Mouse (Mus musculus) frontal cortex, postnatal 36 days (tissue): Measurements from ENCODE around the gene Ppm1m.

Experiments
- DNase-seq, 2 experiments: peaks; one replicate each; pipeline ENCODE4 v3.0.0; 2022; ENCODE audit warnings: low spot score in 2 of 2

The Ppm1m gene

GRCm38 (mm10) chr9:106199535-106200272, at the start of gene Ppm1m:
Gene Ppm1m, minus strand, starts transcription at chr9:106199746.
- no peak for DNase-seq

GRCm38 (mm10) chr9:106242813-106243488, 43.4 kb upstream of the Ppm1m start:
- DNase-seq, result no peak

GRCm38 (mm10) chr9:106241541-106242164, 42.1 kb upstream of the Ppm1m start:
- DNase-seq, result no peak

GRCm38 (mm10) chr9:106237878-106238277, 38.3 kb upstream of the Ppm1m start:
- no peak for DNase-seq

GRCm38 (mm10) chr9:106237401-106237800, 37.9 kb upstream of the Ppm1m start:
- DNase-seq, result no peak

GRCm38 (mm10) chr9:106236818-106237211, 37.3 kb upstream of the Ppm1m start:
- no peak for DNase-seq

GRCm38 (mm10) chr9:106236156-106236817, 36.7 kb upstream of the Ppm1m start:
- DNase-seq, result no peak

GRCm38 (mm10) chr9:106235194-106235830, 35.8 kb upstream of the Ppm1m start:
- DNase-seq, result no peak

- no peak for DNase-seq
These were observed 34.4 kb upstream of the Ppm1m start for GRCm38 (mm10) chr9:106233953-106234352.

- no peak for DNase-seq
These were observed 33.4 kb upstream of the Ppm1m start for GRCm38 (mm10) chr9:106232956-106233355.

GRCm38 (mm10) chr9:106231816-106232215, 32.3 kb upstream of the Ppm1m start:
- DNase-seq, result no peak

GRCm38 (mm10) chr9:106231220-106231619, 31.7 kb upstream of the Ppm1m start:
- DNase-seq, result no peak

- no peak for DNase-seq
These were observed 31.2 kb upstream of the Ppm1m start for GRCm38 (mm10) chr9:106230734-106231106.

GRCm38 (mm10) chr9:106230051-106230733, 30.6 kb upstream of the Ppm1m start:
- no peak for DNase-seq

- no peak for DNase-seq
These were observed 28.4 kb upstream of the Ppm1m start for GRCm38 (mm10) chr9:106227790-106228429.

GRCm38 (mm10) chr9:106226151-106226682, 26.7 kb upstream of the Ppm1m start:
- DNase-seq, result peak; percentile 53 to 65

- DNase-seq, result no peak
These were observed 26.1 kb upstream of the Ppm1m start for GRCm38 (mm10) chr9:106225469-106226150.

GRCm38 (mm10) chr9:106222994-106223393, 23.4 kb upstream of the Ppm1m start:
- DNase-seq, result no peak

- no peak for DNase-seq
These were observed 22.8 kb upstream of the Ppm1m start, which contains the start of gene Tlr9 for GRCm38 (mm10) chr9:106222261-106222851. Gene Tlr9, plus strand, starts transcription at chr9:106222598.
